Mouse (Mus musculus) T-cell, adult 2 months (primary cell): Measurements from ENCODE around the gene Samd4b.

ENCODE experiments used
- DNase-seq: peaks from one replicate; pipeline ENCODE4 v3.0.0; 2022; ENCODE audit warnings: low spot score

Gene Samd4b

GRCm38 (mm10) chr7:28495426-28495825, 102.5 kb downstream of the Samd4b start:
- DNase-seq = no peak

DNA sequence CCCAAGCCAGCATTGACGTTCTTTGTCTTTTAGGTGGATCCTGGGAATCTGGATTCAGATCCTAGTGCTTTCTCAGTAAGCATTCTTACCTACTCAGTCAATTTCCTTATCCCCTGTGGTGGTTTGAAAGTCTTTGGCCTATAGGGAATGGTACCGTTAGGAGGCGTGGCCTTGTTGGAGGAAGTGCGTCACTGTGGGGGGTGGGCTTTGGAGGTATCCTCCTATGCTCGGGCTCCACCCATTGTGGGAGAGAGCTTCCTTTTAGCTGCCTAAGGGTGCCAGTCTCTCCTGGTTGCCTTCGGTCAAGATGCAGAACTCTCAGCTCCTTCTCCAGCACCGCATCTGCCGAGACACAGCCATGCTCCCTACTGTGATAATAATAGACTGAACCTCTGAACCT, 105.6 kb downstream of the Samd4b start:
- DNase-seq = no peak

GRCm38 (mm10) chr7:28490903-28491302, 107.0 kb downstream of the Samd4b start:
- peak; percentile 2 for DNase-seq

DNA sequence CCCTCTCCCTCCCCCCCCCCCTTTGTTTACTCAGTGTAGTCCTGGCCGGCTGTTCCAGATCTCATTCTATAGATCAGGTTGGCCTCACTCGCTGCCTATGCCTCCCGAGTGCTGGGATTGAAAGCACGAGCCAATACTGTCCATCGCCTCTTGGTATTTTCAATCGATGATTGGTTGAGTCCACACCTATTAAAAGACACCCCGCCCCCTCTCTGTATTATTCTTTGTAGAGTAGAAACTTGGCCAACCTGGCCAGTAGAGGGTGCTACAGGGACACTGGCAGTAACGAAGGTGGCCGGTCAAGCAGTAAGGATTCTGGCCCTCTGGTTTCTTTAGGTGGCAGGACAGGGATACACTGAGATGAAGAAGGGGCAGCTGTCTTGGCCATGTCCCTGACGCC, 107.5 kb downstream of the Samd4b start:
- peak; percentile 41 for DNase-seq

DNA sequence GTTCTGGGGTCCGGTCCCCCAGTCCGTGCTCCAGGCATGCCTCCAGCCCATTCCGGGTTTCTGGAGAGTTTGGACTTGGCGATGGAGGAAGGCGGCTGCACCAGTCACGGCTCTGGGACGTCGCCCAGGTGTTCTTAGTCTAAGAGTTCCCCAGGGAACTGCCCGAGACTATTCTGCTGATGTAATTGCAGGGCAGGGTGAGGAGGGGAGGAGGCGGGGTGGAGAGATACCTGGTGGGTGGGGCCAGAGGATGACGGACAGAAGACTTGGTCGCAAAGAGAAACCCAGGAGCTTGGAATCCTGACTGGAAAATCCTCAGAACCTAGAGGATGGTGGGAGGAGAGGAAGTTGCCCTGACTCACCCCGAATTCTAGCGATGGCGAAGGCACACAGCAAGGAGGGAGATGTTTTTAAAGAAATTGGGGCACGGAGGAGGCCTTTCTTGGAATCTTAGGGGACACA, 109.9 kb downstream of the Samd4b start:
- no peak for DNase-seq

DNA sequence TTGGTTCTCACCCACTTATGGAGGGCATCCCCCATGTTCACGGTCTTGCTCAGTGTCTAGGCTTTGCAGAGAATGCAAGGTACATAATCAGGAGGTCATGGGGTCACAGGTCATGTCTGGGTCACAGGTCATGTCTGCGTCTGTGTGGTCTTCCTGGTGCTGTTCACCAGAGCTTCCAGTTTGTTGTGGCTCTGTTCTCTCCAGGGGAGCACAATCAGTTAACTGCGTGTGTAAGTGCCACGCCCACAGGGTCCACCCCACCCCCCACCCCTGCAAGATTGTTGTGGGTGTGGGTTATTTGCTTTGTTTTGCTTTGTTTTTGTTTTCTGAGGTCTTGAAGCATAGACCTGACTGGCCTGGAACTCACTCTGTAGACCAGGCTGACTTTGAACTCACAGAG, 113.8 kb downstream of the Samd4b start:
- no peak for DNase-seq

- DNase-seq = no peak
These were observed 115.1 kb downstream of the Samd4b start for GRCm38 (mm10) chr7:28482854-28483253.

GRCm38 (mm10) chr7:28478854-28479253, 119.1 kb downstream of the Samd4b start:
- DNase-seq = no peak

GRCm38 (mm10) chr7:28477363-28477762, 120.6 kb downstream of the Samd4b start:
- no peak for DNase-seq

DNA sequence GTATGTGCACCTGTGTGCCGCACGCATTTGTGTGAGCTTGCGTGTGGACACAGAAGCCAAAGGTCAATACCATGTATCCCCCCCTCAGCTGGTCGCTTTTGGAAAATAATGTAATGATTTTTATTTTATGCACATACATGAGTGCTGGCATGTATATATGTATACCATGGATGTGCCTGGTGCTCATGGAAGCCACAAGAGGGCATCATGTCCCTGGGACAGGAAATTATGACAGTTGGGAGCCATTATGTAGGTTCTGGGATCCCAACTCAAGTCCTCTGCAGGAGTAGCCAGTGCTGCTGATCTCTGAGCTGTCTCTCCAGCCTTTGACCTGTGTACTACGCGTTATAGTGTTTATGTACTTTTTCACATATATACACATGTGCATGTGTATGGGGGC, 121.8 kb downstream of the Samd4b start:
- DNase-seq = no peak

GRCm38 (mm10) chr7:28467213-28467751, 130.7 kb downstream of the Samd4b start:
- no peak for DNase-seq

DNA sequence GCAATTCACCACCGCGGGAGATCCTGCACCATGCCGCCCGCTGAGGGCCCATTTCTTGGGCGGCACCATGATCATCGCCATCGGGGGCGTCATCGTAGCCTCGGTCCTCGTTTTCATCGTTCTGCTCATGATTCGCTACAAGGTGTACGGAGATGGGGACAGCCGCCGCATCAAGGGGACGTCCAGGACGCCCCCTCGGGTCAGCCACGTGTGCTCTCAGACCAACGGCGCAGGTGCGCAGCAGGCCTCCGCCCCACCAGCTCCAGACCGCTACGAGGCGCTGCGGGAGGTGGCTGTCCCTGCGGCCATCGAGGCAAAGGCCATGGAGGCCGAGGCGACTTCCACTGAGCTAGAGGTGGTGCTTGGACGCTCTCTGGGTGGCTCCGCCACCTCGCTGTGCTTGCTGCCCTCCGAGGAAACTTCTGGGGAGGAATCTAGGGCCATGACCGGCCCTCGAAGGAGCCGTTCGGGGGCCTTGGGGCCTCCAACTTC, 131.2 kb downstream of the Samd4b start:
- no peak for DNase-seq

- DNase-seq = no peak
These were observed 133.3 kb downstream of the Samd4b start for GRCm38 (mm10) chr7:28464416-28465212.

DNA sequence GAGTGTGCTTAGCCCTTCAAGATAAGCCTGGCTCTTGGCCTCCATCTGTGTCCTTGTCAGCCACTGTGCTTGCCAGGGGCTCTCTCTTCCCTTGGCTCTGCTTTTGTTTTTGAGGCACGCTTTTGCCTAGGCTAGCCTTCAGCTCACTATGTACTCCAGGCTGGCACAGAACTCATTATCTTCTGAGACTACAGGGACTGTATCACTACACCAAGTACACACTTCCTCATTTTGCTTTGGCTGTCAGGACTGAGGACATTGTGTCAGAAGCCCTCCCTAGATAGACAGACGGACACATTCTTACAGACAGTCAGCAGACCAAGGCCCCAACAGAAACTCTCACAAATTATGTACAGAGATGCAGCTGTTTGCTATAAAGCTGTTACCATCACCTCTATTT, 135.2 kb downstream of the Samd4b start:
- DNase-seq = no peak

- DNase-seq = no peak
These were observed 137.6 kb downstream of the Samd4b start for GRCm38 (mm10) chr7:28460361-28460760.

DNA sequence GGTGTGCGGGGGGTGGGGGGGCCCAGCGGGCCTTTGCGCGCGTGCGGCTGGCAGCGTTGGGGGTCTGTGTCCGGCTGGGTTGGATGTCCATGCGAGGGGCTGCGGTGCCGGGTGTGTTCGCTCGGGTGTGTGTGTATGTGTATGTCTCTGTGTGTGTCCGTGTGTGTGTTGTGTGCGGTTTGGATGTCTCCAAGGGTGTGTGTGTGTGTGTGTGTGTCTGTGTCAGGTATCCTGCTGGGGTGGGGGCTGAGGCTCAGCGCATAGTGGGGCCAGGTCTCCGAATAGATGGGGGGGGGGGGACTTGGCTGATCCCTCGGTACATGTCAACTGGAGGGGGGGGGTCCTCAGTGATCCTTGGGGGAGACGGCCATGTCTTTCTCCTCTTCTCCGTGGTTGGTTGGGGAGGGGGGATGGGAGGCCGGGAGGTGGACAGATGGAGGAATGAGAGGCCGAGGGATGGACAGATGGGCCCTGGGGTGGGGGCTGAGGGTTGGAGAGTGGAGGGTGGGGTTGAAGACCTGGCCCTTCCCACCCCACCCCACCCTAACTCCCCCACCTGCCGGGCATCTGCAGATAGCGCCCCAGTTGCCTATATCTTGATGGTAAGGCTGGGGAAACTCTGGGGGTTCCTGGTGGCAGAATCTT, 145.5 kb downstream of the Samd4b start:
- DNase-seq = no peak

GRCm38 (mm10) chr7:28451531-28452360, 146.2 kb downstream of the Samd4b start, which contains the start of gene Lrfn1:
Gene Lrfn1, plus strand, starts transcription at chr7:28451980.
- no peak for DNase-seq

DNA sequence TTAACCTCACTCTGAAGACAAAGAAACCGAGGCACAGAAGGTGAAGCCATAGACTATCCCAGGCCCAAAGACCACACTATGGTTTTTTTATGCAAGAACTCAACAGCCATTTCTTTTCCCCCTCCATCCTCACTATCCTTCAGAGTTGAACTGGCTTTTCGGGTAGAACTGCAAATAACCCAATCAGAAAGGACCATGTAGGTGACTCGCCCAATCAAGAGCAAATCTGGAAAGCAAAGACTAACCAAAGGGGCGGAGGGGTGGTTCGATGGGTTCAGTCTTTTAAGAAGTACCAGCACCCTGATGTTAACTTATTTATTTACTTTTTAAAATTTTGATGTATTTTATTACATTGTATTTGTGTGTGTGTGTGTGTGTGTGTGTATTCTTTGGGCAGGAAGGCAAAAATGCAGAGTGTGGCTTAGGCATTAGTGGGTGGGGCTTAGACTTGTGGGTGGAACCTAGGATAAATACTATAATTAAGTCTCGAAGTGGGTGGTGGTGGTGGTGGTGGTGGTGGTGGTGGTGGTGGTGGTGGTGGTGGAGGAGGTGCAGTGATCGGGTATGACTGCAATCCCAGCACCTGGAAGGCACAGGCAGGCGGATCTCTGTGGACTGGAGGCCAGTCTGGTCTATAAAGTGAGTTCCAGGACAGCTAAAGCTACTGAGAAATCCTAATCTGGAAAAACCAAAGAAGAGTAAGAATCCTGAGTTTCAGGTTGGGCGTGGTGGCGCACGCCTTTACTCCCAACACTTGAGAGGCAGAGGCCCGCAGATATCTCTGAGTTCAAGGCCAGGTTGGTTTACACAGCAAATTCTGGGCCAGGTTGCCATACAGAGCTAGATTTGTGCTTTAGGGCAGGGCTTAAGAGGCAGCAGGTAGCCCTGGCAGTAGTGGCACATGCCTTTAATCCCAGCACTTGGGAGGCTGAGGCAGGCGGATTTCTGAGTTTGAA, 149.8 kb downstream of the Samd4b start:
- no peak for DNase-seq

DNA sequence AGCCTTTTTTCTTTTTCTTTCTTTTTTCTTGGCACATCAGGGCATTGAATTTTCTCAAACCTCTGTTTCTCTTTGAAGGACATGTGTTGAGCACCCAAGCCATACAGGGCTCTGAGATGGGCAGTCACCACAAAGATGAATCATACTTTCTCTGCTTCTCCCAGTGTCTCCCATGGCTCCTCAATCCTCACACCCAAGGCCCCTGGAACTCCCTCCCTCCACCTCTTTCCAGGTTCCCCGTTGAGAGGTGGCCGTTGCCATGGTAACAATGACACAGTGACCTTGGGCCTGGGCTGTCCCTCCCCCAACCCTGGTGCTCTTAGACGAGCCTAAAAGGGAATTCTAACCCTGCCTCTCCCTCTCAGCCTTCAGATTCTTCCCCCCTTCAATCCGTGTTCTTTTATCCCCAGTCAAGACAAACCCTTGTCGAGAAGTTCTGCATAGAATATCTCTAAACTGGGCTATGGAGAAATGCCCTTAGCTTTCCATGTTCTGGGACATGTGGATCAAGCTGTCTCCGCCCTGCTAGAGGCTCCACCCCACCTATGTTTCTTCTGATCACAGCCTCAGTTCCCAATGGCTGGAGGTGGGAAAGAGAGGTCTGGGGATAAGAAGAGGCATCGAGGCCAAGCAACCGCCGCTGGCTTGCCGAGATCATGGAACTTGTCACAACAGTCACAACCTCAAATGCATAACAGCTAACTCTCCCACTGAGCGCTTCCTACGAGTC, 150.7 kb downstream of the Samd4b start:
- DNase-seq = no peak

DNA sequence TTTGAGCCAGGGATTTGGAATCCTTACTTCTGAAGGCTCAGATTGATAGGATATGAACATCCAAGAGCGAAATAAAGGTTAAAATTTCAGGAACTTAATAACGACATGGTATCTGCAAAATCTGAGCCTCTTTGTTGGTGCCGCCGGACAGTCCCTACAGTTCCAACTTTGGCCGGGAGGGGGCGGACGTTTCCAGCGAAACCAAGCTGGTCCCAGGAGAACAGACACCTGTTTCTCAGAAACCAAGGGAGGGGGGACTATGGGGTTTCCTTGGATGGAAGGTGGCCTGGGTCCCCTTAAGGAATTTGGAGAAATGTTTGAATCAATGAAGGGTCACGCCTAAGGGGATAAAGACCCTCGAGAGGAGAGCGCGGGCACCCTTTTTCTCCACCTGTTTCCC, 151.5 kb downstream of the Samd4b start:
- DNase-seq = peak; percentile 74
